Mouse (Mus musculus) limb, embryonic 10.5 days (tissue): ENCODE data around the gene Stk10. TPM values are rescaled to one million over a fixed set of nuclear protein-coding genes. Genes with fewer than 3 reads are reported as not detected.

ENCODE experiments used
- DNase-seq: peaks from one replicate; pipeline ENCODE4 v3.0.0-alpha.2; 2017; ENCODE audit warnings: low spot score
- H3K27ac ChIP-seq: fragments of 300-500 bp; sonication (generic); 2 replicates; pipeline ENCODE4 v1.5.1; 2016; ENCODE audit warnings: mild to moderate bottlenecking
- H3K27me3 ChIP-seq: fragments of 300-500 bp; sonication (generic); 2 replicates; pipeline ENCODE4 v1.6.1; 2016; ENCODE audit warnings: low read depth, mild to moderate bottlenecking; ENCODE audit not compliant: poor library complexity, severe bottlenecking
- H3K36me3 ChIP-seq: fragments of 300-500 bp; sonication (generic); 2 replicates; pipeline ENCODE4 v1.6.1; 2016; ENCODE audit warnings: mild to moderate bottlenecking, moderate library complexity
- H3K4me1 ChIP-seq: fragments of 300-500 bp; sonication (generic); 2 replicates; pipeline ENCODE4 v1.6.1; 2016
- H3K4me3 ChIP-seq: fragments of 300-500 bp; sonication (generic); 2 replicates; pipeline ENCODE4 v1.5.1; 2016; ENCODE audit warnings: mild to moderate bottlenecking, moderate library complexity
- H3K9me3 ChIP-seq: fragments of 300-500 bp; sonication (generic); replicated peaks from 2 replicates; pipeline ENCODE4 v1.6.1; 2016; ENCODE audit warnings: mild to moderate bottlenecking
- whole genome bisulfite sequencing: fragments of 180-500 bp; shearing (Covaris S2); methylation state at CpG from one replicate; pipeline ENCODE4 v1.1.7; 2016; 5-methylcytosine and 5-hydroxymethylcytosine counted together
- polyA plus RNA-seq: library from polyadenylated mRNA; unstranded; fragments of >200 nt; fragmentation: Nextera tagmentation; extraction: Ambion mirVana; gene quantifications from 2 replicates; pipeline ENCODE4 v1.2.1, GENCODE M21; 2016

Gene Stk10
- polyA plus RNA-seq, 1 experiment from 2014 or later, result 2.8 TPM

DNA sequence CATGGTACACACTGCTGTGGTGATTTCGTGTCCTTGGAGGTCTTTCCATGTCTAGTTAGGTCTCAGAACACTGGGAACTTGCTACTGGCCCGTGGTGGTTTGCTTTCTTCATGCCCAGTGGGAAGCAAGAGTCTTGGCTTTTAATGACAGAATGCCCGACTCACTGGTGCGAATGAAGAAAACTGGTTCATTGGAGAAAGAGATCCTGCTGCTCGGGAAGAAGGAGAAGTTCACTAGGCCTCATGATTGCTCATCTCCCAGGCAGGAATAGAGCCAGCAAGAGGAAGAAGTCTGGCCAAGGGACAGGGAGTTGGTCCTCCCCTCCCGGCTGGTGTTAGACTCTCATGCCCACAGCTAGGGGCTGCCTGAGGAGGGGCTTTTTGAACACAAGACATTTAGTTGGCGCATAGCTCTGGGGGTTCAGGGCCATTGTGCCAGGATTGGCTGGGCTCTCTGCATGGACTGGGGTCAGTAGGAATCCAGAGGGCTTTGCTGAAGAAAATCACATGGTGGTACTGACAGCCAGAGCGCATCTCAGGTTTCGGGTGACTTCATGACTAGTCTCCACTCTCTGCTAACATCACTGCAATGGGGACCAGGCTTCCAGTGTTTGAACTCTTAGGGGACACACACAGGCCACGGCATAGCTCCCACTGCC is 23.4 kb downstream of the Stk10 start:
- Histone ChIP-seq H3K27ac (no peak overlapping the region), H3K4me1 (peaks cover 32% of the 10 kb centered on the region), H3K27me3 (no peaks in the 10 kb centered on the region), H3K9me3 (no peaks in the 10 kb centered on the region), H3K36me3 (no peaks in the 10 kb centered on the region), H3K4me3 (no peak overlapping the region)
- WGBS, result 82% methylated on average over 10 of the region's 10 CpGs
- DNase-seq, result no peak

DNA sequence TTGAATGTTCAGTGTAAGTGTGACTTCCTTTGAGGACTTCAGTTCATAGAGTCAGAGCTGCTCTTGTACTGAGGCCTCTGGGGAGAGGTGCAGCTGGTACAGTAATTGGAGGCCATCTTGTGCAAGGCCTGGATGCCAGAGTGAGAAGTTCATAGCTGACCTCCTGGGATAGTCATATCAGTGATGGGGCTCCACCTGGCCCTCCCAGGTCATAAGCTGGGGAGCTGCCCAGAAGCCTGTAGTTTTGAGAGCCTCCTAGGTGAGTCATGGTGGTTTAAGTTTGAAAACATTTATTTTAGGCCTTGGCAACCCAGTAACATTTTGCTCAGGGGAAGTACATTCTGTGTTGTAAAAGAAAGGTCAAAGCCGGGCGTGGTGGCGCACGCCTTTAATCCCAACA is 24.9 kb downstream of the Stk10 start:
- over 99% methylated on average over 4 of the region's 4 CpGs for WGBS
- DNase-seq, result no peak

GRCm38 (mm10) chr11:32558677-32559076 is 25.6 kb downstream of the Stk10 start:
- no peak for DNase-seq
- H3K4me1 ChIP-seq, result peaks cover 16% of the 10 kb centered on the region
- 52% methylated on average over 8 of the region's 8 CpGs for WGBS
- H3K4me3 ChIP-seq, result no peak overlapping the region
- no peaks in the 10 kb centered on the region for H3K36me3 ChIP-seq
- no peak overlapping the region for H3K27ac ChIP-seq
- H3K9me3 ChIP-seq, result no peaks in the 10 kb centered on the region
- no peaks in the 10 kb centered on the region for H3K27me3 ChIP-seq

More for the DNA sequence above, 24.9 kb downstream of the Stk10 start:
- H3K9me3 ChIP-seq, result no peaks in the 10 kb centered on the region
- H3K27ac ChIP-seq, result no peak overlapping the region
- no peak overlapping the region for H3K4me3 ChIP-seq
- peaks cover 17% of the 10 kb centered on the region for H3K4me1 ChIP-seq
- H3K36me3 ChIP-seq, result no peaks in the 10 kb centered on the region
- no peaks in the 10 kb centered on the region for H3K27me3 ChIP-seq

- Histone ChIP-seq H3K4me3 (no peak overlapping the region), H3K4me1 (peaks cover 22% of the 10 kb centered on the region), H3K9me3 (no peaks in the 10 kb centered on the region), H3K27ac (no peak overlapping the region), H3K27me3 (no peaks in the 10 kb centered on the region), H3K36me3 (no peaks in the 10 kb centered on the region)
- 87% methylated on average over 12 of the region's 12 CpGs for WGBS
- DNase-seq, result no peak
Measured at GRCm38 (mm10) chr11:32560015-32560770, 27.1 kb downstream of the Stk10 start.

- H3K27ac ChIP-seq, result no peak overlapping the region
- 86% methylated on average over 10 of the region's 10 CpGs for WGBS
Measured at GRCm38 (mm10) chr11:32561465-32562355, 28.6 kb downstream of the Stk10 start.

GRCm38 (mm10) chr11:32562706-32563105 is 29.6 kb downstream of the Stk10 start:
- 83% methylated on average over 5 of the region's 5 CpGs for WGBS
- Histone ChIP-seq H3K27me3 (no peaks in the 10 kb centered on the region), H3K4me1 (peaks cover 24% of the 10 kb centered on the region), H3K27ac (no peak overlapping the region), H3K9me3 (no peaks in the 10 kb centered on the region), H3K4me3 (no peak overlapping the region), H3K36me3 (no peaks in the 10 kb centered on the region)
- no peak for DNase-seq

More at GRCm38 (mm10) chr11:32561465-32562355, 28.6 kb downstream of the Stk10 start:
- Histone ChIP-seq H3K4me3 (no peak overlapping the region), H3K4me1 (peaks cover 24% of the 10 kb centered on the region), H3K36me3 (no peaks in the 10 kb centered on the region), H3K27me3 (no peaks in the 10 kb centered on the region), H3K9me3 (no peaks in the 10 kb centered on the region)
- no peak for DNase-seq

DNA sequence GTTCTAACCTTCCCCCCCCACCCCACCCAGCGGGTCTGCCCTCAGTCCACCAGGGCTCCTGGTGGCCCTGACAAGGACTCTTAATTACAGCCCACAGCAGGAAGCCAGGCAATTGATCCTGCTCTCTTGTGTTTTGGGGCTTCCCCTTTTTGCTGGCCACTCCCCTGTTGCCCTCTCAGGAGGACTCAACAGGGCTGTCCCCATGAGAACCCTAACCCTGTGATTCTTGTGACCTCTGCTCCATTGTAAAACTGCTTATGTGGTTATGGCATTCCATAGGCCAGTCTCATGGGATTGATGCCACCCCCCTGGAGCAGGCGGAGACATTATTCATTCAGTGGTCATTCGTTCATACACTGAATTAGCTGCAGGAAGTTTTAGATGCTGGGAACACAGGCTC is 30.6 kb downstream of the Stk10 start:
- no peaks in the 10 kb centered on the region for H3K27me3 ChIP-seq
- no peaks in the 10 kb centered on the region for H3K36me3 ChIP-seq
- no peak overlapping the region for H3K4me3 ChIP-seq
- no peak overlapping the region for H3K27ac ChIP-seq
- H3K9me3 ChIP-seq, result no peaks in the 10 kb centered on the region
- no peak for DNase-seq
- 58% methylated on average over 3 of the region's 3 CpGs for WGBS
- peaks cover 23% of the 10 kb centered on the region for H3K4me1 ChIP-seq

DNA sequence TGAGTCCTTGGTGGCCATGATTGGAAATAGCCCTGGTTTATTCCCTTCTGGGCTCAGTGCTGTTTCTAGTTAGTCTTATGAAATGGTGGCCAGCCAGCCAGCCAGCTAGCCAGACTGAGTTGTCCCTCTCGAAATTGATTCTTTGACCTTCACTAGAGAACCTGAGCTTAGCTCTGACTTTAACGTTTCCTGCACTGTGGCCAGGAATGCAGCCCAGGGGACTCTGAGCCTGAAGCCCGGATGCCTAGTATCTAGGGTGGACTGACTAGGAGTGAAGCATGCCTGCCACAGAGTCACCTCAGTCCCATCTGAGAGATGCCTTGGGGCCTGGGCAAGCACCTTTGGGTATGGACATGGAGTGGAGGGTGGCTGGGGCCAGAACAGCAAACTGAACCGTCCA is 31.5 kb downstream of the Stk10 start:
- DNase-seq, result no peak
- no peaks in the 10 kb centered on the region for H3K36me3 ChIP-seq
- no peaks in the 10 kb centered on the region for H3K9me3 ChIP-seq
- 68% methylated on average over 4 of the region's 4 CpGs for WGBS
- peak overlapping the region; percentile 37; the same call in 1 of the 2 replicates for H3K27ac ChIP-seq
- no peak overlapping the region for H3K4me3 ChIP-seq
- peaks cover 20% of the 10 kb centered on the region for H3K4me1 ChIP-seq
- no peaks in the 10 kb centered on the region for H3K27me3 ChIP-seq

DNA sequence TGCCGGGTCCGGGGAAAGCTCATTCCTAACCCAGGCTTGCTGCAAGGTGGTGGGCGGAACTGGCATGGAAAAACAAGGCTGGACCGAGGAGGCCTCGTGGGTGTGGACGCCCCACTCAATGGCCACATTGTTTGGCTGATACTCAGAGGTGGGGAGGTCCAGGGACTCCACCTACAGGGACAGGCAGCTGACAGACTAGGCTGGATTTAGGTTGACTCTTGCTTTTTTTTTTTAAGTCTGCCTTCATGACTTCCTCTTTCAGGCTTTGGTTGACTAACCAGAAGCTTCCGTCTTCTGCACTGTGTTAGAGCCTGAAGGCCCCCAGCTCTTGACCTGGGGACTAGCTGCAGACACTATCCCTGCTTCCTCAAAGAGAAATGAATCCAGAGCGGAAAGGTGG is 32.0 kb downstream of the Stk10 start:
- peak overlapping the region; percentile 37; the same call in 1 of the 2 replicates for H3K27ac ChIP-seq
- peaks cover 20% of the 10 kb centered on the region for H3K4me1 ChIP-seq

GRCm38 (mm10) chr11:32566184-32566583 is 33.1 kb downstream of the Stk10 start:
- WGBS, result 70% methylated on average over 6 of the region's 6 CpGs
- Histone ChIP-seq H3K4me3 (no peak overlapping the region), H3K36me3 (no peaks in the 10 kb centered on the region), H3K27me3 (no peaks in the 10 kb centered on the region), H3K4me1 (peaks cover 20% of the 10 kb centered on the region), H3K9me3 (no peaks in the 10 kb centered on the region), H3K27ac (no peak overlapping the region)
- no peak for DNase-seq

More for the DNA sequence above, 32.0 kb downstream of the Stk10 start:
- no peak for DNase-seq
- H3K36me3 ChIP-seq, result no peaks in the 10 kb centered on the region
- 78% methylated on average over 8 of the region's 8 CpGs for WGBS
- H3K4me3 ChIP-seq, result no peak overlapping the region
- no peaks in the 10 kb centered on the region for H3K9me3 ChIP-seq
- no peaks in the 10 kb centered on the region for H3K27me3 ChIP-seq

- Histone ChIP-seq H3K4me3 (no peak overlapping the region), H3K27ac (no peak overlapping the region), H3K4me1 (peaks cover 20% of the 10 kb centered on the region), H3K36me3 (no peaks in the 10 kb centered on the region), H3K27me3 (no peaks in the 10 kb centered on the region), H3K9me3 (no peaks in the 10 kb centered on the region)
- 91% methylated on average over 10 of the region's 10 CpGs for WGBS
- DNase-seq, result no peak
Measured at GRCm38 (mm10) chr11:32567000-32567855, 34.1 kb downstream of the Stk10 start.

- no peak overlapping the region for H3K4me3 ChIP-seq
- H3K9me3 ChIP-seq, result no peaks in the 10 kb centered on the region
- H3K27me3 ChIP-seq, result no peaks in the 10 kb centered on the region
- WGBS, result 80% methylated on average over 7 of the region's 7 CpGs
- no peak for DNase-seq
- peaks cover 20% of the 10 kb centered on the region for H3K4me1 ChIP-seq
- H3K27ac ChIP-seq, result no peak overlapping the region
- no peaks in the 10 kb centered on the region for H3K36me3 ChIP-seq
Measured at GRCm38 (mm10) chr11:32568060-32568459, 35.0 kb downstream of the Stk10 start.
